Mouse (Mus musculus) ovary, postnatal 10 days (tissue): ENCODE measurements around the gene Lrrc74a.

Experiments
- DNase-seq: peaks from one replicate; pipeline ENCODE4 v3.0.0; 2022; ENCODE audit warnings: low spot score

Lrrc74a gene

DNA sequence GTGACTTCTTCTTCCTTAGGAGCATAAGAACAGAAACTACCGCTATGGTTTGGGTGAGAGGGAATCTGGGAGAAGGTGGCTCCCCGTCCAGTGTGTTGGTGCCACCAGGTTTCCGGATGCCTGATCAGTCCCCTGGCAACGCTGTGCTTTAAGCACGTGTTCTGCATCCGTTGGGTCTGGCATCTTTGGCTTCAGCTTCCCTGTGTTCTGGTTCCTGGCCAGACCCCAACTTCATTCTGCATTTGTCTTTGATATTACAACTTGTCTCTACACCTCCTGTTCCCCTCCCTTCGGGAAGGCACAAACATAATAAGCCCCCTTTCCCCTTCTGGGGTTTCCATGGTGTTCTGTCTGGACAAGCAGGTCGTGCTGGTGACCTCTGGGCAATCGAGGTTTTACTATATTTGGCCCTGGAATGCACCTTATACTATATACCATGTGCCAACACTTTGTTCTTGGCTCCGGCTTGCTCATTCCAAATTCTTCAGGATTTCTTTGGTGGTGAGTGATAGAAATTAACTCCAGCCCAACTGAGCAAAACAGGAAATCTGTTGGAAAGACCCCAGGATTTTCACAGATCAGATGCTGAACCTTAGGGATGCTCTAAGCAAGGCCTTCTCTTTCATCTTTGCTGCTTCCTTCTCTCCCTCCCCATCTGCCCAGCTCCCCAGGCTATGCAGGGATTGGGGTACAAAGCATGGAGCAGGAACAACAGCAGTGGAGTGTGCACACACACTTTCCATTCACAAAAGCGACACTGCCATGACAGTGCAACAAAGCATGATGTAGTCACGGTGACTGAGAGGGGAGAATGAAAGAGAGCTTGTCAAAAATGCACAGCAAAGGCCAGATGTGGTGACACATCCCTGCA lies 52.2 kb downstream of the Lrrc74a start:
- no peak for DNase-seq

DNA sequence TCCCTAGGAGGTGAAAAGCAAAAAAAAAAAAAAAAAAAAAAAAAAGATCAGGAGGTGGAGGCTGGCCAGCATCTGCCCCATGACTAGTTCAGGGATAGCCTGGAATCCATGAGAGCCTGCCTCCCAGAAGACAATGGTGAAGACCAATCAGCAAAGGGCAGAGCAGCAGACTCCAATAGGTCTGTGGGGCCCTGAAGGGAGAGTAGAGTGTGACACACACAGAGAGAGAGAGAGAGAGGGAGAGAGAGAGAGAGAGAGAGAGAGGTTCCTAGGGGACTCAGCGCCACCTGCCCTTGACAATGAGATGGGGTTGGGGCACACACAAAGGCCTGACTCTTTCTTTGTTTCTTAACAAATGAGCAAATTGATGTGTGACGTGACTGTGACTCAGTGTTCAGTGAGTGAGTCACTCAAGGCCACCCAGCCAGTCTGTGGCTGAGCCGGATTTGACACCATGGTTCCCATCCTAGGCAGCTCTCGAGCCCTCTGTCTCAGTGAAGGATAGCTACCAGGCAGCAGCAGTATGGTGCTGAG lies 52.9 kb downstream of the Lrrc74a start:
- no peak for DNase-seq

DNA sequence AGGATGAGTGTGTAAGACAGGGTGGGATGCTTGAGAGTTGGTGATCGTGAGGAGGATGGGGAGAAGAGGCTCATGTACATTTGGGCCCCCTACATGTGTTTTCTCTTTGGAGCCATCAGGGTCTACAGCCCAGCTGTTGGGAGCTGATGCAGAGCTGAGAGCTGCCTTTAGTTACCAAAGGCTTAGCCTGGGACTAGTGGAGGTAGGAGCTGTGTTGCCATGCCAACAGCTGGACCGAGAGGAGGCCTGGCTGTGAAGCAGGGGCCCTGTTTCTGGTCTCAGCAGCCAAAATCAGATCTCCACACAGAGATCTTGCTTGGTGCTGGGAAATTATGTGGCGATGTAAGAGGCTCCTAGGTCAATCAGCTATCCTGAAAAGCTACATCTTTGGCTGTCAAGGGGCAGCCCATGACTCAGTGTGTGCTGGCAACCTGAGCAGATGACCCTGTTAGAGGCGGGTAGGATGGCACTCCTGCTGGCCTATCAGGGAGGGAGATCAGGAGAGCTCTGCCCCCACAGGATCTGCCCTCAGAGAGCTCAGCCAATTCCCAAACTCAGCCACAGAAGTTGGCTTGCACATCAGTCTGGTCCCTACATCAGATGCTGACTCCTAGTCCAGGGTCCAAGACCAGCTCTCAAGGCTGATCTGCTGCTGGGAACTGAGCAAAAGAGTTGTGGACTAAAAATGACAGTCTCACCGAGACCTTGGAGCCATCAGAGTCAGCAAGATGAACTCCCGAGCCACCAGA lies 56.1 kb downstream of the Lrrc74a start:
- no peak for DNase-seq

DNA sequence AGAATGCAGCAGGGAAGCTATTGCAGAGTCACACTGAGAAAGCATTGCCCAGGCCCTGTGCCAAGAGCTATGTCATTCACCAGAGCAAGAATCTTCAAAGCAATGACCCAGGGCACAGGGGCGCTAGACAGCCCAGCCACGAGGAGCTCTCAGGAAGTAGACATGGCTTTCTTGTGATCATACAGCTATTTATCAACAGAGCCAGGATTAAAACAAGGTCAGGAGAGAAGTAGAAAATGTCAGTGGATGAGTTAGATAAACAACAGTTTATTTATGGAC lies 56.6 kb downstream of the Lrrc74a start:
- no peak for DNase-seq

DNA sequence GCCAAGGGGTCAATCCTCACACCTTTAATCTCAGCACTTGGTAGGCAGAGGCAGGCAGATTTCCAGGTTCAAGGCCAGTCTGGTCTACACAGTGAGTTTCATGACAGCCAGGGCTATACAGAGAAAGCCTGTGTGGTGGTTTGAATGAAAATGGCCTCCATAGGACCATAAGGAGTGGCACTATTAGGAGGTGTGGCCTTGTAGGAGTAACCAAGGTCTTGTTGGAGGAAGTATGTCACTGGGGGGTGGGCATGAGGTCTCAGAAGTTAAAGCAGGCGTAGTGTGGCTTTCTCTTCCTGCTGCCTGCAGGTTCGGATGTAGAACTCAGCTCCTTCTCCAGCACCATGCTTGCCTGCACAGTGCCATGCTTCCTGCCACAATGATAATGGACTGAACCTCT lies 57.8 kb downstream of the Lrrc74a start:
- no peak for DNase-seq

DNA sequence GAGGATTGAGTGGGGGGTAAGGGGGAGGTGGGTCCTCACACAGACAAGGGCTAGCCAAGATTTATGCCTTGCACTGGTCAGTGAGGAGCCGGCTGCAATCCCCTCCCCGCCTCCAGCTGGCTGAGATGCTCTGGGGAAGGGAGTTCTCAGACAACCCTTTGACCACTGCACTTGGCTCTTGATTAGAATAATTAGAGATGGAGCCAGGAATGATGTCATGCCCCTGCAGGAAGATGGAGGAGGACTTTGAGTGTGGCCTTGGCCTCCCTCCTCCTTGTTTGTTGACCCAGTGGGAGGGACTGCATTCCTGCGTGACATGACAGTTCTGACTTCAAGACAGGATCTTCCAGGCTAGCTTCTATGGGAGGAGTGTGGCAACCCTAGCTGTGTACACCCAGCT lies 59.7 kb downstream of the Lrrc74a start:
- no peak for DNase-seq

DNA sequence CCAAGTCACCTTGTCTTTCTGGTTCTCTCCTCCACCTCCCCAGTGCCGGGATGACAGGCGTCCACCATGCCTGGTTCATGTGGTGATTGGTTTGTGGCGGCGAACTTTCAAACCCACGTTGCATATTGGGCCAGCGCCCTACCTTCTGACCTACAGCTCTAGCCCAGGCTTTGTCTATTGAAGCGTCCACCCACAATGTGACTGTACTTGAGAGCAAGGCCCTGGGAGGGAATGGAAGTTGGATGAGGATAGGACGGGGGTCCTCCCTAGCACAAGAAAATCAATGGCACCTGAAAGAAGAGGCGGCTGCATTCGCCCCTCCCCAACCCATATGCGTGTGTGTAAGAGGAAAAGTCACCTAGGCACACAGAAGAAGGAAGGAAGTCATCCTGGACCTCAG lies 60.2 kb downstream of the Lrrc74a start:
- no peak for DNase-seq

DNA sequence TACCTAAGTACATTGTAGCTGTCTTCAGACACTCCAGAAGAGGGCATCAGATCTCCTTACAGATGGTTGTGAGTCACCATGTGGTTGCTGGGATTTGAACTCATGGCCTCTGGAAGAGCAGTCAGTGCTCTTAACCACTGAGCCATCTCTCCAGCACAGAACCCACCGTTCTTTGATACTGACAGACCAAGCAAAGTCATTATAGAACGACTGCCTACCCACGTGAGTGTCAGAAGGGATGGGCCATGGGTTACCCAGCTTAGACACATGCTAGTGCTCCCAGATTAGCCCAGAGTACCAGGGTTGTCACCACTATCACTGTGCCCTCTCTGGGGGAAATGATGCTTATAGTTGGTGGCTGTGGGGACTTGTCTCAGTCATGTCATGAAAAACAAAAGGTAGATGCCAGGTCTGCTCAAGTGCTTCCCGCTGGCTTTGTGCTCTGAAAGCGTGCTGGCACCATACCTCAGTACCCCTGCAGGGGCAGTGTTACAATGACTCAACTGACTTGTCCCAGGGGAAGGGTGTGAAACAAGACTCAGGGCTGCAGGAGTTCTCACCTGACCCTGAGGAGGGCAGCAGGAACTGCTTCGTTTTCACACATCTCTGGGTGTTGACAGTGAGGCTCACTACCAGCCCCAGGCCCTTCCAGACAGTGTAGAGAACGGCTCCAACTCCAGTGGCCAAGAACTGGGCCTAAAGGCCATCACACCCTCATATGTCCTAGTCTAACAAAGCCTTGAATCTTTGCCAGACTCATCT lies 61.1 kb downstream of the Lrrc74a start:
- no peak for DNase-seq

DNA sequence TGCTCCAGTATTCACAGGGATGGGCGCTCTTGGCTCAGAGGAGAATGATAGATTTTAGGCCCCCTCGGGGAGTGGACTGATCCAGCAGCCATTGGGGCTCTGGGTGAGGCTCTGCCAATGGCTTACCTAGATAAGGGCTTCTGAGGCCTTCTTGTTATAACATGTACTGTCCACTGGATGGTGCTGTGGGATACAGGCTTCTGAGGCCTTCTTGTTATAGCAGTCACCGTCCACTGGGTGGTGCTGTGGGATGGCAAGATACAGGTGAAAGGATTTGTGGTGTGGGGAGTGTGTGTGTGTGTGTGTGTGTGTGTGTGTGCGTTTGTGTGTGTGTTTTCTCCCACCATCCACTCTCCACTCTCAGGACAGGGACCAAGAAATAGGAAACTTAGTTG lies 61.7 kb downstream of the Lrrc74a start:
- peak; percentile 53 for DNase-seq

DNA sequence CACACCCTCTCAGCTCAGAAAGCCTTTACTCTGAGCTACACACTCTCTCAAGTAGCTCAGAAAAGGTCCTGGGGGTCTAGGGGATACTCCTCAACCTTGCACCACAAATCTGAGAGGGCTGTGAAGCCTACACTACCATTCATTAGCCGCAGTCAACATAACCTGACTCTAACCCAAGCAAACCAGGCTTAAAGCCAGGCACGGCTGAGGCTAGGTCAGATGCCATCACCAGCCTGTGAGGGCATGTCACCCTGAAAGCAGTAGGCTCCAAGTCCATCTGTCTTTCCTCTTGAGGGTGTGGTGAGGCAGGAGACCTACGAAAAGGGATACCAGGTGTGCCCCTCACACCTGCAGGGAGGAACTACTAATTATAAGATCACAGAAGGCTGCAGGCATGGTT lies 62.2 kb downstream of the Lrrc74a start:
- DNase-seq = no peak

DNA sequence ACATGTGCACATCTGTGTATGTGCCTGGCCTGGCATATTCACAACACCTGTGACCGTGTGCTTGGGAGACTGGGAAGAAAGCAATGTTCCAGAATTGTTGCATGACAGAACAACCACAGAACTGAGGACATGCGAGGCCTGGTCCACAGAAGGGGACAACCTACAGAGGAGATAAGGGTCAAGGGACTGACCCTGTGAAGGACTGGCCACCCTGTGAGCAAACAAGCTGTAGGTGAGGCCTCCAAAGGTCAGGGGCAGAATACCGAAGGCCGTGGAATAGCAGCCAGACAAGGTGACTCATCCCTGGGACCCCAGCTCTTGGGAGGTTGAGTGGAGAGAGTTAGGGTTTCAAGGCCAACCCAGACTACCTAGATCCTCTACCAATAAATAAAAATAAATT lies 63.6 kb downstream of the Lrrc74a start:
- no peak for DNase-seq

DNA sequence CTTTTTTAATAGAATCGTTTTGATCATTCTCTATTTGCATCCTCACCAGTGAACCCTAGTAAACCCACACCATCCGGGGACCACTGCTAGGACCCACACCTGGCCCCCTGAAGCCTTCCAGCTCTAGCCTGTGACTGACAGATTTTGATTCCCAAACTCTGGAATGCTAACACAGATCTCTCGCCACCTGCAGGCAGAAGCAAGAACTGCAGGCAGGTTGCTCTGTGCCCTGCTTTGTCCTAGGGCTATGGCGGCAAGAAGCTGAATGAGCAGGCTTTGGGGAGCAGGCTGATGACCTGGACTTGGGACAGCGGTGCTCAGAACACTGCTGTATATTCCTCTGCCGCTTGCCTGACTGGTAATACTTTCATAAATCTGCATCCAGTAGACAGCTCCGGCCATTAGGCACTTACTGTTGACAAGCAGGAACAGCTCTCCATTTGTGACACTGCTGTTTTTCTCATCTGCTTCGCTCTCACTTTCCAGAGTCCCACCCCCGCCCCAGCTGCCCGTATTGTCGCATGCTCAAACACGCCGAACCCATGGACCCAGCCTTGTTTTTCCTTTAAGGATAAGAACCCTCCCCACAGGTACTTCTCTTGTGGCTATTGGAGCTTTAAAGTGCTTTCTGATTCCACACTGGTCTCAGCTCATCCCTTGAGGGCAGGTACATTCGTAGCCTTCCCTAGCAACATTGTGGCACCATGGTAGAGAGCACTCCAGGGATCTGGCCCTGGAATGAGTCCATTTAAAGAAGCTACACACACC lies 64.8 kb downstream of the Lrrc74a start:
- DNase-seq = peak; percentile 83

DNA sequence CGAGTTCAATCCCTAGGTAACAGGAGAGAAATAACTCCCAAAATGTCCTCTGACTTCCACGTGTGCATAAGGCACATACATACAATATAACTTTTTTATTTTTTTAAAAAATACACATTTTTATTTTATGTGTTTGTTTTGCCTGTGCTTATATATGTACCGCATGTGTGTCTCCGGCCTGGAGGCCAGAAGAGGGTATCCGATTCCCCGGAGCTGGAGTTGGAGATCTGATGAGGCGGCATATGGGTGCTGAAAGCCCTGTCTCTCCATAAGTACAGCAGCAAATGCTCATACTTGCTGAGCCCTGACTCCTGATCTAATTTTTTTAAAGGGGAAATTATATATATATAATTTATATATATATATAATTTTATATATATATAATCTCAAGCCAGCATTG lies 65.6 kb downstream of the Lrrc74a start:
- no peak for DNase-seq

DNA sequence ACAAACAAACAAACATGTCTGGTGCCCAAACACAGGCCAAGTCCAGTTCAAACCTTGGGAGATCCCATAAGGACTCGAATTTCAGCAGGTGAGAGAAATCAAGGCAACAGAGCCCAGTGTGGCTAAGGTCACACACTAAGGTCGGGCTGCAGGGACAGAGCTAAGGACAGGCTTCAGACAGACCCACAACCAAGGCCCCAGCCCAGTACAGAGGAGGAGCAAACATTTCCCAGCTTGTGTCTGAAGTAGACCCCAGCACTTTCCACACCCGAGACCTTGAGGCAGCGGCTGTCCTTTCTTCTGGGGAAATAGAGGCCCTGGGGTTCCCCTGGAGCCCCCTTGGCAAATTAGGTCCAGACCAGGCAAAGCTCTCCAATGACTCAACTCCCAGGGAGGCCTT lies 66.2 kb downstream of the Lrrc74a start:
- no peak for DNase-seq

DNA sequence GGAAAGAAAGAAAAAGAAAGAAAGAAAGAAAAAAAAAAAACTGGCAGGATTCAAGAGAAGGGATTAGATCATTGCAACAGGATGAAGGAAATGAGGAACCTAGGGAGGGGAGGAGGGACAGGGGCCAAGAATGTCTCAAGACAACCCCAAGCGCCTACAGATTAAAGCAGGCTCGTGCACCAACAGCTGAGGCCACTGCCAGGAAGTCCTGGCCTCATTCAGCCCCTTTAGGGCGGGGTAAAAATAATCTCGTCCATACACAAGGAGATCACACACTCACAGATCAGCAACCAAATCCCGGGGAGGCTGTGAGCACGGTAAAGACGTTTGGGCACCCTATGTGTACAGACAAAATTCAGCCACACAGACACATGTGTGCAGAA lies 66.6 kb downstream of the Lrrc74a start:
- DNase-seq = peak; percentile 67

DNA sequence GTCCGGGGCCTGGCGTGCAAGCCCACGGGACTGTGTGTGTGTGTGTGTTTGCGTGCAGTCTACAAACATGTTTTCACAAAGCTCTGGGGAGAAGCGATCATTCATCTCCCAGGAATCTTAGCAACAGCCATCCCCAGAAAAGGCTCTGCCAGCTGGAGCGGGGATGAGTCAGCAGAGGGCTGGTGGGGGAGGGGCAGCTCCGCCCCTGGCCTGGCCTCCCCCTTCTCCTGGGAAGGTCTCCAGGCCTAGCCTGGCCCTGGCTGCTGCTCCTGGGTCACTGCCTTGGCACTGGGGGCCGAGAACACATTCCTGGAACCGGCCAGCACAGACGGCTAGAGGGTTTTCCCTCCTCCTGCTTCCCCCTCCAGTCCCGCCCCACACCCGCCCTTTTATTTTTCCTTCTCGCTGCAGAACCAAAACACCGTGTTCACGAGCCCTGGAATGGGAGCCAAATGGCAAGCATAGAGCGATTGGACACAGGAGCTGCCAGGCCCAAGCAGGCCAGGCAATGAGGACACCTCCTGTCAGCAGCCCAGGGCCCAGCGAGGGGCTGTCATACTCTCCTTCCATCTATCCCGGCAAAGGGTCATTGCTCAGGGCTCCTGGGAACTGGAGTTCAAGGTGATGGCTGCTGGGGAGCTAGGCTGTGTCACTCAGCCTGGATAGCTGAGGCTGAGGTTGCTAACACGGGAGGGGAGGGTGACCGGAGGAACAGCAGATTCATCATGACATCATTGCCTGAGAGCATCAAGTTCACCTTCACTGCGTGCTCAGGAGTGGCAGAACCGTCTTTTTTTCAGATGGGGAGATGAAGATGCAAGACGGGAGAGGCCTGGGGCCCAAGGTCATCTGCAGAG lies 67.2 kb downstream of the Lrrc74a start:
- DNase-seq = peak; percentile 97

DNA sequence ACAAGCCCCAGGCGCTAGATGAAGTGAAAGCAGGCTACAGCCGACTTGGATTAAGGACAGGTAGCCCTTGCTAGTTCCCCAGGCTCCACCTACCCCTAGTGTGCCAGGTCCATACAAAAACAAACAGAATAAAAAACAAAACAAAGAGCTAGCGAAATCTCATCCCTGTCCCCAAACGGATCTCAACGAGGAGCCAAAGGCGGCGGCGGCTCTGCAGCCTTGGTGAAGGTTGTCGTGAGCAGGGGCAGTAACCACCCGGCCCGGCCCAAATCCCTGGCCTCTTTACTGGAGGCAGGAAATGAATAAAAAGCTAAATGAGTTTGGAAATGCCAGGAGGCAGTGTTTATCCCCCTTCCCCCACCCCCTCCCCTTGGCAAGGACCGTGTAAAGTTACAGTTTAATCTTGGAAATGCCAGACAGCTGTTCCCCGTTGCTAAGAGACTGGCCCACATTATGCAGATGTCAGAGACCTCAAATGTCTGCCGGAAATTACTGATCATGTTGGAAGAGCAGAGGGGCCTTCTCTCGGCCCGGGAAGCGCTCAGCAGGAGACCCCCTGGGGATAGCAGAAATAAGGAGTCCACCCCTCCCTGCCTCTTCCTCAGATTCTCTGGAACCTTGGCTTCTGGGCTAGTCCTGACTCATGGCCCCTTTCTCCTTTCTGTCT lies 68.0 kb downstream of the Lrrc74a start:
- DNase-seq = no peak

DNA sequence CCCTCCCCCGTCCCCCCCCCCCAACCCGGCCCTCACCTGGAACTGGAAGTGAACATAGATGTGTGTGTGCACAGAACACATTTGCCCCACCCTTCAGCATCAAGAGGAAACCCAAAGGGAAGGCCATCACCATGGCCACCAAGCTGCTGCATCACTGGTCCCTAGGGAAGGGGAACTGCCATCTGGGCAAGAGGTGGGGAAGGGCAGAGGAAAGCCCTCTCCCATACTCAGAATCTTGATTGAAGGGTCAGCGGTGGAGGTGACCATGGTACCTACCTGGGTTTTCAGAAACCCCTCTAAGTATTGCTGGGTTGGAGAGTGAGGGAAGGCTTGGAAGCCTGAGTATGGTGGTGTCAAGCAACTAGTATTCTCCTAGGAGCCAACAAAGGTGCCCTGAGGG lies 68.7 kb downstream of the Lrrc74a start:
- no peak for DNase-seq

DNA sequence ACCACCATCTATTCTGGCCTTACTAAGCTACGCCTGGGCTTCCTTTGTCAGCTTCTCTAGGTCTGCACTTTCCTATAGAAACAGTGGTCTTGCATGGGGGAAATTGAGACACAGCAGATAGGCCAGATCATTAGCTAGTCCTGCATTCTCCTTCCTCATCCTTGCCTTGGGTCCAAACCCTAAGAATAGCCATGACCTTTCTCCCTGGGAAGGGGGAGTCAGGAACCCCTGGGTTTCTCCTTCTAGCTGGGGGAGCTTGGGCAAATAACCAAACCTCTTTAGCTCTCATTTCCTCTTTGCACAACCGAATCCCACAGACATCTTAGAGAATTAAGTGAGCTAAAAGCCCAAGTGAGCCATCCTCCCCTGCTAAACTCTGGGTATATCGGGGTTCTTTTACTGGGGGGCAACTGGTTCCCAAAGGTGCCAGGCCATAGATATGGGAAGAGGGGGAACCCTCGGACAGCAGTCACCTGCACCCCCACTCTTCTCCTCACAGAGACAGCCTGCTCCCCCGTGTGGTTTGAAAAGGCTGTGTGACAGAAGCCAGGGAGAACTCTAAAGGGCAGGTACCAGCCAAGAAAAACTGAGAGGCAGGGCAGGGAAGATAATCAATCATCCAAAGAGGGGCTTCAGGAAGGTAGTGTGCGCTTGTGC lies 69.6 kb downstream of the Lrrc74a start:
- DNase-seq = no peak

DNA sequence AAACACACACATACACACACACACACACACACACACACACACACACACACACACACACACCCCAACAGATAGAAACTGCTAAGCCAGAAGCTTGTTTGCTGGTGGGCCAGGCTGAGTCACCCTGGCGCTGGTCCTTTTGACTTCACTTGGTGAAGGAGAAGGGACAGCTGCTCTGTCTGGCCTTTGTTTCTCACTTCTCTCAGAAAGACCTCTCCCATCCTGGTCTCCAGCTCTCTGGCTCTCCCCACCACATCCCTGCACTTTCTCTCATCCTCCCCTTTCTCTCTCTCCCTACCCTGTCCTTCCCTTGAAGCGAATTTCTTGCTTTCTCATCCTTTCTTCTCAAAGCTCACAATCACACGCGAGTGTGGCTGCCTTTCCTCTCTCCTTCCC lies 70.1 kb downstream of the Lrrc74a start:
- DNase-seq = no peak
